ENCODE assay signal across 10 mouse cellular contexts in the genomic region with DNA sequence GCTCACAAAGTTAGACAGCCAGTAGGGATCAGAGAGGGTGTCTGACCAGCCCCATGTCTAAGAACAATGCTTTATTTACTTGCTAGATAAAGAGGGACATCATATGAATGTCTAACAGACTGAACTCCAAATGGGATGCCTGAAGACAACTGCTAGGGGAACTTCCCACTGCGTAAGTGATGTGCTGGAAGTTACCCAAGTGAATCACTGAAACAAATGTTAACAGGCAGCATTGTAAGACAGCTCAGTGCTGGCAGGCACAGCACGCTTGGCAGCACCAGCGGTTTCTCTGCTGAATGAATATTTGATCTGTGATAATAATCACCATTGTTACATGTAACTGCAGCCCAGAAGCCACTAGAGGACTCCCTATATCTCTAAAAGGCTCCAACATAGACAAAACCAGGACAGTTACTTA. TPM values are rescaled to one million over a fixed set of nuclear protein-coding genes. Genes with fewer than 3 reads are reported as not detected.
A peak's percentile ranks its signal among the peaks of the same experiment; 100 is the strongest.
DNase-seq lines count a peak whose midpoint lies in the region; ATAC-seq lines count a peak whose summit lies in the region.
"Had no signal": no experiment of that assay in that cellular context is flagged by ENCODE, and none has a peak within 500 bp of the region (broad histone marks: within the 10 kb centered on the region; RNA-seq: fewer than 3 reads in every experiment).

No protein-coding gene starts in this region.

- peak; percentile 85 for DNase-seq in heart, adult 11 months
- DNase-seq in Muller cell, postnatal 12 days (ENCODE audit: inconsistent ontology term): peak; percentile 93
- DNase-seq in cerebellum, postnatal 36 days: peak; percentile 45
- DNase-seq in layer of hippocampus, adult 18-20 months (ENCODE audit: low spot score in 2 of 2): peak; percentile 68 to 87
- peak; percentile 59 for DNase-seq in midbrain, embryonic 14.5 days
- DNase-seq in ovary, postnatal 14 days (ENCODE audit: low spot score): no peak

- WGBS in heart, embryonic 12.5 days: 75% methylated on average over 3 of the region's 3 CpGs
- WGBS in midbrain, embryonic 14.5 days: 39% methylated on average over 3 of the region's 3 CpGs

- ATAC-seq in heart, embryonic 12.5 days (ENCODE audit: insufficient number of reproducible peaks, low FRiP score): no peak
- ATAC-seq in midbrain, embryonic 14.5 days (ENCODE audit: low FRiP score, low TSS enrichment): no peak
- no peak for ATAC-seq in inflammation-experienced regulatory T-cells, adult 6 months

- H3K4me2 ChIP-seq in heart, embryonic 12.5 days: no peak overlapping the region
- H3K4me2 ChIP-seq in midbrain, embryonic 14.5 days (ENCODE audit: low read length): no peak overlapping the region
- H3K4me2 ChIP-seq: limb, embryonic 15.5 days; stomach, embryonic 15.5 days had no signal

- H3K4me1 ChIP-seq in heart, embryonic 12.5 days (replicated peaks): no peaks in the 10 kb centered on the region
- H3K4me1 ChIP-seq in midbrain, embryonic 14.5 days (ENCODE audit: control insufficient read depth, insufficient read depth, low read length): no peaks in the 10 kb centered on the region
- H3K4me1 ChIP-seq: limb, embryonic 15.5 days; stomach, embryonic 15.5 days had no signal

- peaks cover 14% of the 10 kb centered on the region for H3K36me3 ChIP-seq in heart, embryonic 12.5 days
- H3K36me3 ChIP-seq in midbrain, embryonic 14.5 days (ENCODE audit: control insufficient read depth, insufficient read depth, low read length): peaks cover 4% of the 10 kb centered on the region; the same call in 1 of the 2 replicates
- H3K36me3 ChIP-seq: stomach, embryonic 15.5 days had no signal

- H3K4me3 ChIP-seq in heart, embryonic 12.5 days: no peak overlapping the region
- H3K4me3 ChIP-seq in midbrain, embryonic 14.5 days (replicated peaks; ENCODE audit: low read depth, low read length): no peak overlapping the region
- H3K4me3 ChIP-seq: limb, embryonic 15.5 days; stomach, embryonic 15.5 days had no signal

- no peaks in the 10 kb centered on the region for H3K27me3 ChIP-seq in heart, embryonic 12.5 days (replicated peaks)
- no peaks in the 10 kb centered on the region for H3K27me3 ChIP-seq in midbrain, embryonic 14.5 days (ENCODE audit: control insufficient read depth, insufficient read depth, low read length)
- H3K27me3 ChIP-seq: limb, embryonic 15.5 days; stomach, embryonic 15.5 days had no signal

- H3K9me3 ChIP-seq in heart, embryonic 12.5 days (replicated peaks): no peaks in the 10 kb centered on the region
- no peaks in the 10 kb centered on the region for H3K9me3 ChIP-seq in midbrain, embryonic 14.5 days (ENCODE audit: control insufficient read depth, low read length)
- H3K9me3 ChIP-seq: limb, embryonic 15.5 days; stomach, embryonic 15.5 days had no signal

- H3K9ac ChIP-seq in heart, embryonic 12.5 days: no peak overlapping the region
- no peak overlapping the region for H3K9ac ChIP-seq in midbrain, embryonic 14.5 days (replicated peaks; ENCODE audit: low read length)
- H3K9ac ChIP-seq: limb, embryonic 15.5 days; stomach, embryonic 15.5 days had no signal

- H3K27ac ChIP-seq in heart, embryonic 12.5 days (ENCODE audit: poor library complexity, severe bottlenecking): no peak overlapping the region
- H3K27ac ChIP-seq in midbrain, embryonic 14.5 days (replicated peaks; ENCODE audit: low read depth, low read length): no peak overlapping the region
- H3K27ac ChIP-seq: limb, embryonic 15.5 days; stomach, embryonic 15.5 days had no signal

RNA-seq across cellular contexts. Expression of a gene that starts 58.4 kb away (rescaled TPM):
- 16.3 and 16.5 TPM in 2 replicates for polyA plus RNA-seq in heart, embryonic 12.5 days (2016; fragmentation: Nextera tagmentation; extraction: Ambion mirVana)
- total RNA-seq in layer of hippocampus, adult 18-20 months (2021): 10 to 100 TPM; 32.6 to 41.2 TPM
- polyA plus RNA-seq in midbrain, embryonic 14.5 days (2014; fragmentation: Nextera tagmentation; extraction: Ambion mirVana): 35.9 and 38.1 TPM in 2 replicates
- not detected for polyA plus RNA-seq in inflammation-experienced regulatory T-cells, adult 6 months (2017; shearing (Covaris generic))

Comparison
In these comparisons a context has a peak if more than half of its experiments do, and no peak if none do; other contexts are left out.
1. RNA of a gene that starts 58.4 kb away (polyA plus RNA-seq): 35.9 to 38.1 TPM in midbrain, embryonic 14.5 days and 16.3 to 16.5 TPM in heart, embryonic 12.5 days; not detected in inflammation-experienced regulatory T-cells, adult 6 months; every median in the first group is over 10 times any median in the second.